Mouse (Mus musculus): ENCODE data around the gene Scn4b. TPM values are rescaled to one million over a fixed set of nuclear protein-coding genes. Genes with fewer than 3 reads are reported as not detected.

The Scn4b gene
- 0.40 TPM for polyA plus RNA-seq (2014; fragmentation: Illumina TruSeq; extraction: RNeasy Lipid Tissue Mini Kit (QIAGEN cat#74804))

GRCm38 (mm10) chr9:45138191-45139032, at the start of gene Scn4b:
Scn4b (plus strand) TSS chr9:45138395.

GRCm38 (mm10) chr9:45117741-45118431, 20.3 kb upstream of the Scn4b start, which contains the start of gene Scn2b:
Scn2b (plus strand) TSS chr9:45117782.

GRCm38 (mm10) chr9:45181770-45182169, 43.6 kb downstream of the Scn4b start, which contains the start of gene BC049352:
BC049352 (plus strand) TSS chr9:45182007.

Other genes starting within 250 kb of the Scn4b start
- gene Atp5l, start 217.7 kb upstream of the Scn4b start, polyA plus RNA-seq (2014; fragmentation: Illumina TruSeq; extraction: RNeasy Lipid Tissue Mini Kit (QIAGEN cat#74804)) = 284 TPM
- gene Ube4a, start 172.8 kb upstream of the Scn4b start, polyA plus RNA-seq (2014; fragmentation: Illumina TruSeq; extraction: RNeasy Lipid Tissue Mini Kit (QIAGEN cat#74804)) = 81.2 TPM
- gene Cd3g, start 158.0 kb upstream of the Scn4b start, polyA plus RNA-seq (2014; fragmentation: Illumina TruSeq; extraction: RNeasy Lipid Tissue Mini Kit (QIAGEN cat#74804)) = 1.3 TPM
- gene Cd3d, start 156.6 kb upstream of the Scn4b start, polyA plus RNA-seq (2014; fragmentation: Illumina TruSeq; extraction: RNeasy Lipid Tissue Mini Kit (QIAGEN cat#74804)) = 0.29 TPM
- gene Cd3e, start 128.8 kb upstream of the Scn4b start, polyA plus RNA-seq (2014; fragmentation: Illumina TruSeq; extraction: RNeasy Lipid Tissue Mini Kit (QIAGEN cat#74804)) = 0.80 TPM
- 6.6 TPM for gene Mpzl2, start 98.6 kb upstream of the Scn4b start, polyA plus RNA-seq (2014; fragmentation: Illumina TruSeq; extraction: RNeasy Lipid Tissue Mini Kit (QIAGEN cat#74804))
- 3.0 TPM for gene Mpzl3, start 83.2 kb upstream of the Scn4b start, polyA plus RNA-seq (2014; fragmentation: Illumina TruSeq; extraction: RNeasy Lipid Tissue Mini Kit (QIAGEN cat#74804))
- 4.1 TPM for gene Jaml, start 59.2 kb upstream of the Scn4b start, polyA plus RNA-seq (2014; fragmentation: Illumina TruSeq; extraction: RNeasy Lipid Tissue Mini Kit (QIAGEN cat#74804))
- gene Scn2b, start 20.6 kb upstream of the Scn4b start, polyA plus RNA-seq (2014; fragmentation: Illumina TruSeq; extraction: RNeasy Lipid Tissue Mini Kit (QIAGEN cat#74804)) = 1.1 TPM
- gene BC049352, start 43.6 kb downstream of the Scn4b start, polyA plus RNA-seq (2014; fragmentation: Illumina TruSeq; extraction: RNeasy Lipid Tissue Mini Kit (QIAGEN cat#74804)) = not detected
- not detected for gene Tmprss4, start 65.7 kb downstream of the Scn4b start, polyA plus RNA-seq (2014; fragmentation: Illumina TruSeq; extraction: RNeasy Lipid Tissue Mini Kit (QIAGEN cat#74804))
- 0.51 TPM for gene Il10ra, start 130.8 kb downstream of the Scn4b start, polyA plus RNA-seq (2014; fragmentation: Illumina TruSeq; extraction: RNeasy Lipid Tissue Mini Kit (QIAGEN cat#74804))
- gene Tmprss13, start 180.7 kb downstream of the Scn4b start, polyA plus RNA-seq (2014; fragmentation: Illumina TruSeq; extraction: RNeasy Lipid Tissue Mini Kit (QIAGEN cat#74804)) = 4.1 TPM
- gene Fxyd6, start 231.8 kb downstream of the Scn4b start, polyA plus RNA-seq (2014; fragmentation: Illumina TruSeq; extraction: RNeasy Lipid Tissue Mini Kit (QIAGEN cat#74804)) = 5.8 TPM

Measured in ovary, adult 10 weeks (tissue).